Comparison of ENCODE assay signal across 28 mouse cellular contexts in the genomic region with DNA sequence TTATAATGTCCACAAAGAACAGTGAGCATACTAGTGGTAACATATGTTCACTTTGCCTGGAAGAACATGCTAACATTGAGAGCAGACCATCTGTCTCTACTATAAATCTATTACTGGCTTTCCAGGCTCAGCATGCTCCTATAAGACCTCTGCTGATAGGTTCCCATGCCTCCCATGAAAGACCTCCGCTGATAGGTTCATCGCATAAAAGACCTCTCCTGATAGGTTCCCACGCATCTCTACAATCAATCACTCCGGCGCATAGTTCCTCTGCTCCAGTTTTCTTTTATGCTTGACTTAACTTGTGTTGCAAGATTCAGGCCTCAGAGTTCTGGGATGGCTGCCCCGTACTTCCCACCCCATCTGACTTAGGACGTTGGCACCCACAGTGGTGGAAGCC.
DNase-seq lines count a peak whose midpoint lies in the region; ATAC-seq and TF ChIP-seq lines count a peak whose summit lies in the region.
"Had no signal": no experiment of that assay in that cellular context is flagged by ENCODE, and none has a peak within 500 bp of the region (broad histone marks: within the 10 kb centered on the region; RNA-seq: fewer than 3 reads in every experiment).

No protein-coding gene starts in this region.

- no peaks in the 10 kb centered on the region for H3K27me3 ChIP-seq in midbrain, postnatal 0 days (ENCODE audit: insufficient read depth, low read length)
- no peaks in the 10 kb centered on the region for H3K27me3 ChIP-seq in midbrain, embryonic 15.5 days (replicated peaks)
- H3K27me3 ChIP-seq in limb, embryonic 10.5 days (ENCODE audit: low read depth, poor library complexity, severe bottlenecking) = no peaks in the 10 kb centered on the region
- H3K27me3 ChIP-seq in embryonic facial prominence, embryonic 10.5 days (replicated peaks; ENCODE audit: low read depth, poor library complexity, severe bottlenecking) = no peaks in the 10 kb centered on the region; the same call in 1 of the 2 replicates
- H3K27me3 ChIP-seq: embryonic facial prominence, embryonic 12.5 days; forebrain, embryonic 15.5 days; limb, embryonic 12.5 days; liver, embryonic 15.5 days; neural tube, embryonic 13.5 days had no signal

- H3K27ac ChIP-seq in midbrain, postnatal 0 days (ENCODE audit: low read depth, low read length) = no peak overlapping the region
- H3K27ac ChIP-seq in midbrain, embryonic 15.5 days = no peak overlapping the region
- no peak overlapping the region for H3K27ac ChIP-seq in limb, embryonic 10.5 days
- no peak overlapping the region for H3K27ac ChIP-seq in embryonic facial prominence, embryonic 10.5 days (replicated peaks)
- H3K27ac ChIP-seq: embryonic facial prominence, embryonic 12.5 days; forebrain, embryonic 15.5 days; heart, adult 2 months; limb, embryonic 12.5 days; liver, embryonic 15.5 days; neural tube, embryonic 13.5 days had no signal

- no peaks in the 10 kb centered on the region for H3K36me3 ChIP-seq in midbrain, postnatal 0 days (ENCODE audit: insufficient read depth, low read length)
- H3K36me3 ChIP-seq in midbrain, embryonic 15.5 days (replicated peaks) = no peaks in the 10 kb centered on the region
- H3K36me3 ChIP-seq in limb, embryonic 10.5 days = no peaks in the 10 kb centered on the region
- H3K36me3 ChIP-seq in embryonic facial prominence, embryonic 10.5 days (replicated peaks) = no peaks in the 10 kb centered on the region
- H3K36me3 ChIP-seq: embryonic facial prominence, embryonic 12.5 days; forebrain, embryonic 15.5 days; heart, embryonic 12.5 days; limb, embryonic 12.5 days; liver, embryonic 15.5 days; neural tube, embryonic 13.5 days had no signal

- WGBS in midbrain, postnatal 0 days = 91% methylated on average over 7 of the region's 7 CpGs
- 92% methylated on average over 7 of the region's 7 CpGs for WGBS in midbrain, embryonic 15.5 days
- 96% methylated on average over 7 of the region's 7 CpGs for WGBS in limb, embryonic 10.5 days
- 95% methylated on average over 7 of the region's 7 CpGs for WGBS in embryonic facial prominence, embryonic 10.5 days

- no peak overlapping the region for H3K9ac ChIP-seq in midbrain, postnatal 0 days (replicated peaks; ENCODE audit: low read length, poor library complexity, severe bottlenecking)
- no peak overlapping the region for H3K9ac ChIP-seq in midbrain, embryonic 15.5 days
- H3K9ac ChIP-seq: embryonic facial prominence, embryonic 12.5 days; forebrain, embryonic 15.5 days; heart, embryonic 12.5 days; limb, embryonic 12.5 days; liver, embryonic 15.5 days; lung, embryonic 14.5 days; neural tube, embryonic 13.5 days had no signal

- no peaks in the 10 kb centered on the region; the same call in 1 of the 2 replicates for H3K4me1 ChIP-seq in midbrain, postnatal 0 days (ENCODE audit: insufficient read depth, low read length)
- peaks cover 4% of the 10 kb centered on the region; the same call in 1 of the 2 replicates for H3K4me1 ChIP-seq in midbrain, embryonic 15.5 days
- peaks cover 8% of the 10 kb centered on the region for H3K4me1 ChIP-seq in limb, embryonic 10.5 days
- peaks cover 17% of the 10 kb centered on the region for H3K4me1 ChIP-seq in embryonic facial prominence, embryonic 10.5 days
- H3K4me1 ChIP-seq: forebrain, embryonic 15.5 days; heart, embryonic 12.5 days; liver, embryonic 15.5 days had no signal

- TF ChIP-seq CTCF in midbrain, postnatal 0 days (IDR thresholded peaks at IDR 0.05) = no peak

- H3K9me3 ChIP-seq in midbrain, postnatal 0 days (ENCODE audit: low read length) = no peaks in the 10 kb centered on the region
- no peaks in the 10 kb centered on the region for H3K9me3 ChIP-seq in midbrain, embryonic 15.5 days
- no peaks in the 10 kb centered on the region for H3K9me3 ChIP-seq in limb, embryonic 10.5 days (replicated peaks)
- H3K9me3 ChIP-seq in embryonic facial prominence, embryonic 10.5 days = no peaks in the 10 kb centered on the region
- H3K9me3 ChIP-seq: embryonic facial prominence, embryonic 12.5 days; forebrain, embryonic 15.5 days; heart, embryonic 12.5 days; limb, embryonic 12.5 days; liver, embryonic 15.5 days; neural tube, embryonic 13.5 days had no signal

- no peak for ATAC-seq in midbrain, postnatal 0 days (ENCODE audit: low FRiP score)
- no peak for ATAC-seq in midbrain, embryonic 15.5 days (replicated peaks)
- ATAC-seq in CD4-positive, CD25-positive, alpha-beta regulatory T cell, adult 4 months = peak; percentile 41
- ATAC-seq: forebrain, embryonic 15.5 days; intestine, embryonic 16.5 days had no signal

- no peak overlapping the region for H3K4me3 ChIP-seq in midbrain, postnatal 0 days (ENCODE audit: low read depth, low read length)
- H3K4me3 ChIP-seq in midbrain, embryonic 15.5 days = no peak overlapping the region
- no peak overlapping the region for H3K4me3 ChIP-seq in limb, embryonic 10.5 days
- H3K4me3 ChIP-seq in embryonic facial prominence, embryonic 10.5 days = no peak overlapping the region
- H3K4me3 ChIP-seq: embryonic facial prominence, embryonic 12.5 days; forebrain, embryonic 15.5 days; heart, adult 2 months; heart, embryonic 12.5 days; limb, embryonic 12.5 days; liver, embryonic 15.5 days; neural tube, embryonic 13.5 days had no signal

- H3K4me2 ChIP-seq in midbrain, postnatal 0 days (ENCODE audit: low read depth, low read length, poor library complexity, severe bottlenecking) = no peak overlapping the region
- no peak overlapping the region for H3K4me2 ChIP-seq in midbrain, embryonic 15.5 days
- H3K4me2 ChIP-seq: embryonic facial prominence, embryonic 12.5 days; forebrain, embryonic 15.5 days; heart, embryonic 12.5 days; limb, embryonic 12.5 days; liver, embryonic 15.5 days; lung, embryonic 14.5 days; neural tube, embryonic 13.5 days had no signal

- DNase-seq in embryo, embryonic 10.5 days (ENCODE audit: low spot score) = peak; percentile 24
- no peak for DNase-seq in embryo, embryonic 10 days (ENCODE audit: low spot score)
- peak; percentile 60 for DNase-seq in midbrain, postnatal 0 days (ENCODE audit: low spot score)
- DNase-seq in induced T-regulatory cell, adult 2 months (ENCODE audit: low read depth) = peak; percentile 54
- no peak for DNase-seq in limb, embryonic 10.5 days (ENCODE audit: low spot score)
- DNase-seq in embryonic facial prominence, embryonic 10.5 days (ENCODE audit: low spot score) = no peak
- DNase-seq: adrenal gland, adult 8-10 months; cerebellum, adult 9-10 months; heart, adult 2 months; kidney, adult 8-10 months; kidney, postnatal 10 days; layer of hippocampus, adult 9-11 months; lung, embryonic 14.5 days; lung, postnatal 14 days; midbrain, embryonic 14.5 days; right cerebral cortex, adult 18-20 months; spleen, adult 18-20 months; thymus, adult 18-20 months; thymus, postnatal 4 days had no signal

Comparison
In these comparisons a context has a peak if more than half of its experiments do, and no peak if none do; other contexts are left out.
1. DNase-seq: peak in embryo, embryonic 10.5 days (single experiment), midbrain, postnatal 0 days (single experiment) and induced T-regulatory cell, adult 2 months (single experiment); none in embryo, embryonic 10 days (single experiment), limb, embryonic 10.5 days (single experiment) and embryonic facial prominence, embryonic 10.5 days (single experiment).